Mouse (Mus musculus) cortical plate, adult 2 months (tissue): ENCODE results near the gene Gm44502.

Source experiments
- CTCF ChIP-seq: fragments of 200-500 bp; IDR thresholded peaks from 2 replicates; pipeline ENCODE4 v1.5.1; 2011; ENCODE audit warnings: mild to moderate bottlenecking, control low read depth, low read length; ENCODE audit not compliant: insufficient read depth; ENCODE audit errors: extremely low read depth
- POLR2A ChIP-seq: fragments of 200-500 bp; IDR thresholded peaks from 2 replicates; pipeline ENCODE4 v1.6.1; 2011; ENCODE audit warnings: mild to moderate bottlenecking, low read length, control low read depth; ENCODE audit not compliant: insufficient read depth; ENCODE audit errors: extremely low read depth

DNA sequence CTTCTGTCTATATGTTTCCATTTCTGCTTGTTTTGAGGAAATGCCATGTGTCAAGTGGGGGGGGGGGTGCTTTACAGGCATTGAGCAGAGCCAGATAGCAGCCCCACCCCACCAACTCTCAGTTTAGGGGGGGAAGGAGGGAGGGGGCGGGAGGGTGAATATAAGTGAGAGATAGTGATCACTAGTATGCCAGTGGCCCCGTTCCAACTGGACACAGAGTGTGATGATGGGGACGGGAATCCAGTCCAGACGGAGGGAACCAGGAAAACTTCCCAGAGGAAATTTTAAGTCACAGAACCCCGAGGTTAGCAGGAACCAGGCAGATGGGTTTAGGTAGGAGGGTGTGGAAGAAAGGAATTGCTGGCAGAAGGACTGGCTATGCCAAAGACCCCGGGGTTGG lies 26.1 kb upstream of the Gm44502 start:
- no peak for TF ChIP-seq CTCF
- TF ChIP-seq POLR2A: no peak
